Mouse (Mus musculus): ENCODE measurements around the gene 2200002J24Rik.

Gene 2200002J24Rik

DNA sequence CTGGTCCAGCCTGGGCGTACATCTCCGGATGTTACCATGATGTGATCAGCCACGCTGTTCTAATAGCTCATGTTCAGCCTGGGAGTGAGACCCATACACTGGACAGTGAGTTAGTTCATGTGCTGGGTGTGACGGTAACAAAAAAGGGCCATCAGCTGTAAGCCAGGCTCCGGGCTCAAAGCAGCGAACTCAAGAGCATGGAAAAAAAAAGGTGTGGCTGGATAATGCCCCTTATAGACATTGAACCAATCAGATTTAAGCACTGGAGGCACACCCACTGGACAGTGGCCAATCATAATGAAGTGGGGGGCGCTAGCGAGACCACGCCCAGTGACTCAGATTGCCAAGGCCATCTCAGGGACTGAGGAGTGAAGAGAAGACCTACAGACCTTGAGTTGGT, at the start of gene 2200002J24Rik:
Gene 2200002J24Rik, plus strand, starts transcription at position 338 of the 400 bp plus-strand sequence.
- no peak for DNase-seq (ENCODE audit: low read depth in 2 of 2, low spot score in 2 of 2)

GRCm38 (mm10) chr7:30649591-30650540, 48.9 kb upstream of the 2200002J24Rik start, which contains the start of gene Rbm42:
Gene Rbm42, minus strand, starts transcription at chr7:30650317.
- DNase-seq (ENCODE audit: low read depth in 2 of 2, low spot score in 2 of 2) = peak; percentile 94 to 95

DNA sequence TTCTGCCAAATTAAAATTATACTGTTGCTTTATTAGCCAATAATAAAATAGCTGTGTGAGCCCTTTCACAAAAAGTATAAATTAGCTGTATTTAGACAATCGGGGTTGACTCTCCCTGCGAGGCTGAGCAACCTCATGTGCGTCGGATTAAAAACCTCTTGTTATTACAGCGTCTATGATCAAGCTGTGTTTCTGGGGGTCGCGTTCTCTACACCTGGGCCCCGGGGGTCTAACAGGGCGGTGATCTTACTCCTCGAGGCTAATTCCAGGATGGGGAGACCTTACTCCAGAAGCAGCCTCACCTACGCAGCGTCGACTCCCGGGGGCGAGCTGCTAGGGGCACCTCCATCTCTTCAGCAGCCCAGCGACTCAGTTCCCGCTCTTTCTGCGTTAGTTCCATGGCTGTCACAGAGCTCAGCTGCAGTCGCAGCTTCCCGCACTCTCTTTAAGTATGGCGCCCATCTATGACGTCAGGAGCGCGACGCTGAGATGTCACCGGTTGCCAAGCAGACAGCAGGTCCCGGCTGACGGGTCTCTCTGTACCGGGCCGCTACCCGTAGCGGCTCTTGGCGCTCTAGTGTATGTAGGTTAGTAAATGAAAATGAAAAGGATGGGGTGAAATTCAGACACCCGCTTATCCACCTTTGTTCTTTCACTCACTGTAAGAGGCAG, 34.1 kb upstream of the 2200002J24Rik start, which contains the start of gene Haus5:
Gene Haus5, minus strand, starts transcription at position 466 of the 672 bp plus-strand sequence.
- DNase-seq (ENCODE audit: low read depth in 2 of 2, low spot score in 2 of 2) = peak; percentile 87 to 94

DNA sequence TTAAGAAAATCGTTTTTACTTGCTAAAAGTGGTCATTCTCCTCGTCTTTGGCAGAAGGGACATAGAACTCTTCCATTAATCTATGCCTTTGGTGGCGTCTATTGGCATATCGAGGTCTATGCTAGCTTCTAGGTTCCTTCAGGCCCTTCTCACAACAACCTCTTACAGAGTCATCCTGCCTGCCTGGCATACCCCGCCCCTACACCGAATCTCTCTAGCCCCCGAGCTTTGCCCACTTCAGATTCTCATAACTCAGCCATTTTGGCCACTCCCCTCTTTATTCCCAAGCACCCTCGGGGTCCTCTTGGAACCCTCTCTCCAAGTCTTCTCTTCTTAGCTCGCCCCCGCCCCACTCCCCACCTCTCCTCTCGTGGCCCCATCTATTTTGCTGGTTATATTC, 33.4 kb upstream of the 2200002J24Rik start:
- DNase-seq (ENCODE audit: low read depth in 2 of 2, low spot score in 2 of 2) = no peak

GRCm38 (mm10) chr7:30669229-30669628, 29.5 kb upstream of the 2200002J24Rik start:
- DNase-seq (ENCODE audit: low read depth in 2 of 2, low spot score in 2 of 2) = no peak

DNA sequence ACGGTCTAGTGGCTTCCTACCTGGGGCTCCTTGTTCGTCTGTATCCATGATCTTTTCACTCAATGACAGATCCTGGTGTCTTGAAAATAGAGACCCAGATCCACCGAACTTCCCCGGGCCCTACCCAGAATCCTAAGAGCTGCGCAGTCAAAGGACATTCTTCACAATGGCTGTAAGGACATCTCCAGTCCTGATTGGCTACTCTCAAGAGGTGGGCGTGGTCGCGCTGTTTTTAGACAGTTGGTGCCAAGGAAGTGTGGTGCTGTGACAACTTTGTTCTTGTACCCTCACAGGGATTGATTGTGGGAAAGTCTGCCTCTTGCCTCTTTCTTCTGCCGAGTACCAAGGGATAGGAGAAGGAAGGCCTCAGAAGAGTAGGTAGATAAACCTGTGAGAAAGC, 27.2 kb upstream of the 2200002J24Rik start, which contains the start of gene Pmis2:
Gene Pmis2, minus strand, starts transcription at position 126 of the 400 bp plus-strand sequence.
- no peak for DNase-seq (ENCODE audit: low read depth in 2 of 2, low spot score in 2 of 2)

GRCm38 (mm10) chr7:30678263-30678975, 20.3 kb upstream of the 2200002J24Rik start:
- DNase-seq (ENCODE audit: low read depth in 2 of 2, low spot score in 2 of 2) = no peak

- DNase-seq (ENCODE audit: low read depth in 2 of 2, low spot score in 2 of 2) = no peak
Observed at GRCm38 (mm10) chr7:30681897-30682296, 16.8 kb upstream of the 2200002J24Rik start.

DNA sequence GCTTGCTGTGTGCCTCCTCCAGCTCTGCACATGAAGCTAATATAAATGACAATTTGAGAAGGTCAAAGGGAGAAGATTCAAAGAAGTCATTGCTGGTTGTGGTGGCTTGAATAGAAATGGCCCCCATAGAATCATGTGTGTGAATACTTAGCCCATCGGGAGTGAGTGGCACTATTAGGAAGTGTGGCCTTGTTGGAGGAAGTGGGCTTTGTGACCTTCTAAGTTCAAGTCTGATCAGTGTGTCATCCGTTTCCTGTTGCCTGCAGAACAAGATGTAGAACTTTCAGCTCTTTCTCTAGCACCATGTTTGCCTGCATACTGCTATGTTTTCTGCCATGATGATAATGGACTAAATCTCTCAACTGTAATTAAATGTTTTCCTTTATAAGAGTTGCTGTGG, 15.3 kb upstream of the 2200002J24Rik start:
- no peak for DNase-seq (ENCODE audit: low read depth in 2 of 2, low spot score in 2 of 2)

DNA sequence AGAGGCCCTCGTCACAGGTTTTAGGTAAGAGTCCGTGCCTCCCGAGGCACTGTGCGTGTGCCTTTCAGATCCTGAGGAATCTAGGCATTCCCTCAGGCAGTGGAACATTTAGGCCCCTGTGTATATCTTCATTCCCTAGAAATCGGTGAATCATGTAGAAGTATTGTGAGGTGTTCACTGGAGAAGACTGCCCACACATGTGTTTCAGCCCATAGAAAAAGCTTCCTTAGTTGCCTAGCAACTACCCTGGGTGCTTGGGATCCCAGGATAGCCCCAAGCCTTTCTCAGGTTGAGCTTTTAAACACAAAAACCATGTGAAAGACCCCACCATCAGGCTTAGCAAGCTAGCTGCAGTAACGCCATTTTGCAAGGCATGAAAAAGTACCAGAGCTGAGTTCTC, 10.4 kb upstream of the 2200002J24Rik start:
- no peak for DNase-seq (ENCODE audit: low read depth in 2 of 2, low spot score in 2 of 2)

DNA sequence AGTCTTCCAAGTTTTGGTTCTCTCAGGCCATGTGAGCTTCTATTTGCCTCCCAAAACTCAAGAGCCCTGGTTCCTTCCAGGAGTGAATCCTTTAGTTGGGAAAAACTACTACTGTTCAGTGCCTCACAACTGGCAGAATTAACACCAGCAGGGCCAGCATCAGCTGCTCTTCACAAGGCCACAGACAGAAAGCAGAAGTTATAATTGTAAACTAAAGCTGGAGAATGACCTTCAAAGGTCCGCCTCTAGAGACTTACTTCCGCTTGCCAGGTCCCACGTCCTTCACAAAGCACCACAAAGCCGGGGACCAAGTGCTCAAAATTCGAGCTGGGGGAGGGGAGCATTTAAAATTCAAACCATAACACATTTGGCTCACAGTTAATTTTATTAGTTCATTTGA, 625 bp upstream of the 2200002J24Rik start:
- no peak for DNase-seq (ENCODE audit: low read depth in 2 of 2, low spot score in 2 of 2)

DNA sequence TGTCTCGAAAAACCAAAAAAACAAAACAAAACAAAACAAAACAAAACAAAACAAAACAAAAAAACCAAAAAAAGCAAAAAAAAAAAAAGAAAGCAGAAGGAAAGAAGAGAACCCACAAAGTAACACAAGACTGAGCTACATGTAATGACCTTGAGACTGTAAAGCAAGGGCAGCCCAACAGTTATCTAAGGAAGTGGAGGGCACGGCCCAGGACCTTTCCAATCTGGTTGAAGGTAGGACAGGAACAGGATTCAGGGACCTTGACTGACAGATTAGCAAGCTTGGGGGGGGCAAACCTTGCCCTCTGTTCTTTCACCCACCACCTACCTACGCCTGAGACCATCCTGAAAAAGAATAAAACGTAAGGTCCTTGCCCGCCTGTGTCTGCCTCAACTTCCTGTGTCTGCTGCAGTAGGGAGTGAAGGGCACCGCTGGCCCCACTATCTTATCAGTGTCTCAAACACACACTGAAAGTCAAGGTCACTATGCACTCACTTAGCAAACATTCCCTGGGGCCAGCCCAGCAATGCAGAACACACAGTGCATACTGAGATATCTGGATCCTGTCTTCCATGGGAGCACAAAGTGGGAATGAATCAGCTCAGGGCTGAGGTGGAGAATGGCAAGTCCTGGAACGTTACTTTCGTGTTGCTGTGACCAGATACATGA, 7.6 kb downstream of the 2200002J24Rik start:
- DNase-seq (ENCODE audit: low read depth in 2 of 2, low spot score in 2 of 2) = no peak

- no peak for DNase-seq (ENCODE audit: low read depth in 2 of 2, low spot score in 2 of 2)
Observed at GRCm38 (mm10) chr7:30707441-30707840, 8.7 kb downstream of the 2200002J24Rik start.

GRCm38 (mm10) chr7:30711942-30712341, 13.2 kb downstream of the 2200002J24Rik start, which contains the start of gene Atp4a:
Gene Atp4a, plus strand, starts transcription at chr7:30712209.
- no peak for DNase-seq (ENCODE audit: low read depth in 2 of 2, low spot score in 2 of 2)

GRCm38 (mm10) chr7:30717006-30717715, 18.4 kb downstream of the 2200002J24Rik start:
- DNase-seq (ENCODE audit: low read depth in 2 of 2, low spot score in 2 of 2) = peak; percentile 33 to 61

GRCm38 (mm10) chr7:30717716-30718046, 19.0 kb downstream of the 2200002J24Rik start:
- no peak for DNase-seq (ENCODE audit: low read depth in 2 of 2, low spot score in 2 of 2)

- no peak for DNase-seq (ENCODE audit: low read depth in 2 of 2, low spot score in 2 of 2)
Observed at GRCm38 (mm10) chr7:30719669-30720068, 20.9 kb downstream of the 2200002J24Rik start.

- DNase-seq (ENCODE audit: low read depth in 2 of 2, low spot score in 2 of 2) = no peak
Observed at GRCm38 (mm10) chr7:30721286-30721685, 22.6 kb downstream of the 2200002J24Rik start.

DNA sequence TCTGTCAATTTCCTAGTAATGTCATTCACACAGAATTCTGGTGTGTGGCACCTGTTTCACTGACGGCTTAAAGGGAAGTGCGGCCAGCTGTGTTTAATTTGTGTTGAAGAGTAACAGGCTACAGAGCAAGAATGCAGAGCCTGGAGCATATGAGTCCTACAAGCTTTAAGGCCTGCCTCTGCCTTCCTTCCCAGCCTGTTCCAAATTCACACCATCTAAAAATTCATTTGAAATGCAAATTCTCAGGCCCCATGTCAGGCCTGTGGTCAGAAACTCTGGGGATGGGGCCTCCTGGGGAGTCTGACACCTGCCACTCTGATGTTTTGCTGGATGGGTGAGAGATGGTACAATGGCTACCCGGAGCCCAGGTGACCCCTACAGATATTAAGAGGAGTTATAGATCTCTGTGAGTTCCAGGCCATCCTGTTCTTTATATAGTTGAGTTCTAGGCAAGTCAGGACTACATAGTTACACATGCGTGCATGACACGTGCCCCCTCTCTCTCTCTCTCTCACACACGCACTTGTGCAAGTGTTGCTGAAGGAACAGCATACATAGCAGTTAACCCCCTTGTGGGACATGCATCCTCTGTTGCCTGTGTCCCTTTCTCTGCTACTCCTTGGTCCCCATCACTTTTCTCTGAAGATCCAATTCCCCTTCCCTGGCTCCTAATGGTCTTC, 24.7 kb downstream of the 2200002J24Rik start:
- no peak for DNase-seq (ENCODE audit: low read depth in 2 of 2, low spot score in 2 of 2)

Measured in CD8-positive naive resting alpha-beta T cell, adult 2 months (primary cell).